Mouse (Mus musculus) hindbrain, embryonic 16.5 days (tissue): ENCODE results near the gene Gm11939. TPM values are rescaled to one million over a fixed set of nuclear protein-coding genes. Genes with fewer than 3 reads are reported as not detected.

Experiments used
- ATAC-seq: fragments of 200-750 bp; cut with Nextera tagmentation; 2 replicates; pipeline ENCODE4 v1.8.0; 2017; ENCODE audit warnings: moderate TSS enrichment, moderate library complexity
- H3K27ac ChIP-seq: fragments of 300-500 bp; sonication (generic); 2 replicates; pipeline ENCODE4 v1.5.1; 2014; ENCODE audit warnings: low read depth, mild to moderate bottlenecking, control low read depth, low read length, moderate library complexity
- H3K27me3 ChIP-seq: fragments of 300-500 bp; sonication (generic); replicated peaks from 2 replicates; pipeline ENCODE4 v1.6.1; 2014; ENCODE audit warnings: low read length; ENCODE audit not compliant: control insufficient read depth, insufficient read depth
- H3K36me3 ChIP-seq: fragments of 300-500 bp; sonication (generic); 2 replicates; pipeline ENCODE4 v1.6.1; 2014; ENCODE audit warnings: mild to moderate bottlenecking, low read length, moderate library complexity, mixed read lengths; ENCODE audit not compliant: control insufficient read depth, insufficient read depth
- H3K4me1 ChIP-seq: fragments of 300-500 bp; sonication (generic); 2 replicates; pipeline ENCODE4 v1.6.1; 2014; ENCODE audit warnings: low read depth, low read length; ENCODE audit not compliant: control insufficient read depth, insufficient read depth
- H3K4me2 ChIP-seq: fragments of 300-500 bp; sonication (generic); 2 replicates; pipeline ENCODE4 v1.6.1; 2014; ENCODE audit warnings: mild to moderate bottlenecking, low read length, control low read depth, moderate library complexity
- H3K4me3 ChIP-seq: fragments of 300-500 bp; sonication (generic); 2 replicates; pipeline ENCODE4 v1.5.1; 2014; ENCODE audit warnings: mild to moderate bottlenecking, low read length, control low read depth, moderate library complexity
- H3K9ac ChIP-seq: fragments of 300-500 bp; sonication (generic); 2 replicates; pipeline ENCODE4 v1.6.1; 2014; ENCODE audit warnings: low read depth, mild to moderate bottlenecking, control low read depth, low read length, moderate library complexity
- H3K9me3 ChIP-seq: fragments of 300-500 bp; sonication (generic); 2 replicates; pipeline ENCODE4 v1.6.1; 2014; ENCODE audit warnings: mild to moderate bottlenecking, low read length, moderate library complexity; ENCODE audit not compliant: control insufficient read depth
- WGBS: fragments of 180-500 bp; shearing (Covaris S2); extraction: QIAGEN DNeasy Blood & Tissue Kit; methylation state at CpG from one replicate; pipeline ENCODE4 v1.1.7; 2014; 5-methylcytosine and 5-hydroxymethylcytosine counted together
- polyA plus RNA-seq: library from polyadenylated mRNA; unstranded; fragments of >200 nt; fragmentation: Nextera tagmentation; extraction: Ambion mirVana; gene quantifications from 2 replicates; pipeline ENCODE4 v1.2.1, GENCODE M21; 2015

Gene Gm11939
- polyA plus RNA-seq, 1 experiment from 2014 or later, result not detected

DNA sequence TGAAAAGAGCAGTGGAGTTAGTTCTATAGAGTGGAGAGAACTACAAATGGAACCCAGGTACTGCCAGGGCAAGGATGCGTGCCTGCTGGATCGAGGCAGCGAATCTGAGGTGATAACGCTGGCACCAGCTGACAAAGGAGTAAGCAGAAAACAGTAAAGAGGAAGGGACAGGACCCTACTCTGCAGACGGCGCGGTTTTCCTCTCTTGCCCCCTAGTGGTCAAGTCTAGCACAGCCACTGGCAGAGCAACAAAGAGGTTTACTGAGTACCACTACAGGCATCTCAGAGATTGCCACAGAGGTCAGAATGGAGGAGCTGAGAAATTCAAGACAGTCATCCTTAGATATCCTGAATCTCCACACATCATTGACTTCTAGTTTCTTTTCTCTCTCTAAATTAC, 14.8 kb upstream of the Gm11939 start:
- Histone ChIP-seq H3K27ac (no peak overlapping the region), H3K4me2 (peak overlapping the region; percentile 50), H3K9me3 (no peaks in the 10 kb centered on the region), H3K36me3 (no peaks in the 10 kb centered on the region), H3K9ac (0 out of 2 replicates have a peak overlapping the region, but pooled peaks have one; percentile 38), H3K4me1 (no peaks in the 10 kb centered on the region), H3K4me3 (peak overlapping the region; percentile 13; the same call in 1 of the 2 replicates), H3K27me3 (no peaks in the 10 kb centered on the region)
- 2% methylated on average over 7 of the region's 7 CpGs for WGBS
- peak; percentile 72; the same call in 1 of the 2 replicates for ATAC-seq

GRCm38 (mm10) chr11:99573164-99573563, 13.9 kb upstream of the Gm11939 start:
- Histone ChIP-seq H3K4me2 (no peak overlapping the region), H3K4me1 (no peaks in the 10 kb centered on the region), H3K27ac (no peak overlapping the region), H3K4me3 (no peak overlapping the region), H3K9me3 (no peaks in the 10 kb centered on the region), H3K36me3 (no peaks in the 10 kb centered on the region), H3K27me3 (no peaks in the 10 kb centered on the region), H3K9ac (no peak overlapping the region)
- WGBS, result 32% methylated on average over 4 of the region's 4 CpGs
- no peak for ATAC-seq

- no peaks in the 10 kb centered on the region for H3K27me3 ChIP-seq
- H3K9me3 ChIP-seq, result no peaks in the 10 kb centered on the region
- no peak for ATAC-seq
- H3K36me3 ChIP-seq, result no peaks in the 10 kb centered on the region
- H3K27ac ChIP-seq, result no peak within 1 kb of the TSS
- H3K4me3 ChIP-seq, result no peak within 1 kb of the TSS
- no peaks in the 10 kb centered on the region for H3K4me1 ChIP-seq
- H3K9ac ChIP-seq, result no peak within 1 kb of the TSS
- 87% methylated on average over 7 of the region's 7 CpGs for WGBS
- no peak within 1 kb of the TSS for H3K4me2 ChIP-seq
These were observed 7.3 kb upstream of the Gm11939 start, which contains the start of gene Krtap3-1 for GRCm38 (mm10) chr11:99566530-99566929. Gene Krtap3-1 (minus strand): TSS chr11:99566630.

DNA sequence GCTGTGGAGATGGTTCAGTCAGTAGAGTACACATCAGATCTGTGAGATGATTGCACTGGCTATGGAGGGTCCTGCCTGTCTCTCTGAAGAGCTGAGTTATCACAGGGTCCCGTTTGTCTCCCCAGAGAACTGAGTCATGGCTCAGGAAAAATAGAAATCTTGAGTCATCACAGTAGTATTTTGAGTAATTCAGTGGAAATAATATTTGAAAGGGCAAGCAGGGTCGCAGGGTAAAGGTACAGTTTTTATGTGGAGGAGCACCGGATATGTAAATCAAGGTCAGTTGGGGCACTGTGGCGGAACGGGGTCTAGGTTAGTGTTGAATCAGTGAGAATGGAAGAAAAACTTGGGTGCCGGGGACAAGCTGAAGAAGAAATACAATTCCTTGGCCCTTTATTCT, 3.3 kb upstream of the Gm11939 start:
- H3K27ac ChIP-seq, result no peak overlapping the region
- H3K9ac ChIP-seq, result no peak overlapping the region
- H3K4me2 ChIP-seq, result no peak overlapping the region
- WGBS, result 87% methylated on average over 6 of the region's 6 CpGs
- H3K9me3 ChIP-seq, result no peaks in the 10 kb centered on the region
- no peaks in the 10 kb centered on the region for H3K27me3 ChIP-seq
- no peaks in the 10 kb centered on the region for H3K36me3 ChIP-seq
- no peaks in the 10 kb centered on the region for H3K4me1 ChIP-seq
- no peak overlapping the region for H3K4me3 ChIP-seq
- ATAC-seq, result no peak

- H3K4me1 ChIP-seq, result no peaks in the 10 kb centered on the region
- no peaks in the 10 kb centered on the region for H3K36me3 ChIP-seq
- 82% methylated on average over 3 of the region's 3 CpGs for WGBS
- no peaks in the 10 kb centered on the region for H3K27me3 ChIP-seq
- no peak overlapping the region for H3K9ac ChIP-seq
- no peak for ATAC-seq
- H3K4me3 ChIP-seq, result no peak overlapping the region
- H3K9me3 ChIP-seq, result no peaks in the 10 kb centered on the region
- H3K27ac ChIP-seq, result no peak overlapping the region
- H3K4me2 ChIP-seq, result no peak overlapping the region
These were observed 1.1 kb downstream of the Gm11939 start for GRCm38 (mm10) chr11:99557976-99558745.

- no peaks in the 10 kb centered on the region for H3K9me3 ChIP-seq
- H3K4me2 ChIP-seq, result no peak within 1 kb of the TSS
- no peak within 1 kb of the TSS for H3K4me3 ChIP-seq
- H3K9ac ChIP-seq, result no peak within 1 kb of the TSS
- H3K27ac ChIP-seq, result no peak within 1 kb of the TSS
- 90% methylated on average over 2 of the region's 2 CpGs for WGBS
- H3K36me3 ChIP-seq, result no peaks in the 10 kb centered on the region
- no peak for ATAC-seq
- no peaks in the 10 kb centered on the region for H3K27me3 ChIP-seq
- no peaks in the 10 kb centered on the region for H3K4me1 ChIP-seq
These were observed 2.5 kb downstream of the Gm11939 start, which contains the start of gene Krtap3-2 for GRCm38 (mm10) chr11:99556753-99557152. Gene Krtap3-2 (minus strand): TSS chr11:99556853.

- H3K9ac ChIP-seq, result no peak overlapping the region
- no peaks in the 10 kb centered on the region for H3K36me3 ChIP-seq
- H3K4me1 ChIP-seq, result no peaks in the 10 kb centered on the region
- H3K9me3 ChIP-seq, result no peaks in the 10 kb centered on the region
- H3K27me3 ChIP-seq, result no peaks in the 10 kb centered on the region
- H3K4me2 ChIP-seq, result no peak overlapping the region
- WGBS, result 92% methylated on average over 2 of the region's 2 CpGs
- H3K27ac ChIP-seq, result no peak overlapping the region
- no peak overlapping the region for H3K4me3 ChIP-seq
- no peak for ATAC-seq
These were observed 3.1 kb downstream of the Gm11939 start for GRCm38 (mm10) chr11:99556195-99556594.

- Histone ChIP-seq H3K4me2 (no peak within 1 kb of the TSS), H3K36me3 (no peaks in the 10 kb centered on the region), H3K27ac (no peak within 1 kb of the TSS), H3K4me3 (no peak within 1 kb of the TSS), H3K4me1 (no peaks in the 10 kb centered on the region), H3K27me3 (no peaks in the 10 kb centered on the region), H3K9me3 (no peaks in the 10 kb centered on the region), H3K9ac (no peak within 1 kb of the TSS)
- 74% methylated on average over 4 of the region's 4 CpGs for WGBS
- ATAC-seq, result no peak
These were observed 8.5 kb downstream of the Gm11939 start, which contains the start of gene Krtap3-3 for GRCm38 (mm10) chr11:99550765-99551164. Gene Krtap3-3 (minus strand): TSS chr11:99550865.

DNA sequence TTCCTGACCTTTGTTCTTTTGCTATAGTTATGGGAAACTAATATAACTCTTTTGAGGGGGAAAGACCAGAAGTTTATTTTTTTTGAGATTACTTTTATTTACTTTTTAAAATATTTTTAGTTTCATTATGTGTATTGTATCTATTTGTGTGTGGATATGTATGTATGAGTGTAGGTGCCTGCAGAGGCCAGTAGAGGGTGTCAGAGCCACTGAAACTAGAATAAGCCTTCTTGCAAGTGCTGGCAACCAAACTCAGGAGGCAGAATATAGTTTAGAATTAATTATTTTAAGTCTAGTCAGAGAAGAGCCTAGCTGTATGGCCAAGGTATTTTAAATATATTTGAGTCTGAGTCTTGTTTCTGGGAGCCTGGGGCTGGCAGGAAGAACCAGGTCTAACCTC, 11.4 kb downstream of the Gm11939 start:
- ATAC-seq, result no peak
- no peak overlapping the region for H3K9ac ChIP-seq
- no peaks in the 10 kb centered on the region for H3K4me1 ChIP-seq
- no peaks in the 10 kb centered on the region for H3K36me3 ChIP-seq
- H3K9me3 ChIP-seq, result no peaks in the 10 kb centered on the region
- no peak overlapping the region for H3K4me2 ChIP-seq
- no peaks in the 10 kb centered on the region for H3K27me3 ChIP-seq
- no peak overlapping the region for H3K27ac ChIP-seq
- no peak overlapping the region for H3K4me3 ChIP-seq
